Mouse (Mus musculus) monocyte, adult 2 months (primary cell): ENCODE data around the gene Pitpnm1.

ENCODE experiments used
- DNase-seq, 2 experiments: peaks; one replicate each; pipeline ENCODE4 v3.0.0; 2022; ENCODE audit warnings: low spot score in 2 of 2, low read depth in 1 of 2

Gene Pitpnm1

GRCm38 (mm10) chr19:4094774-4095303 is 5.0 kb upstream of the Pitpnm1 start:
- no peak for DNase-seq

GRCm38 (mm10) chr19:4095802-4096201 is 4.0 kb upstream of the Pitpnm1 start:
- DNase-seq = no peak

- peak; percentile 99 for DNase-seq
Measured at GRCm38 (mm10) chr19:4096642-4097440, 3.0 kb upstream of the Pitpnm1 start, which contains the start of gene Cdk2ap2. Gene Cdk2ap2 (plus strand): TSS chr19:4097182.

GRCm38 (mm10) chr19:4097441-4097825 is 2.4 kb upstream of the Pitpnm1 start:
- DNase-seq = peak in 1 of 2 experiments; percentile 78

GRCm38 (mm10) chr19:4098426-4098825 is 1.4 kb upstream of the Pitpnm1 start:
- peak in 1 of 2 experiments; percentile 25 for DNase-seq

DNA sequence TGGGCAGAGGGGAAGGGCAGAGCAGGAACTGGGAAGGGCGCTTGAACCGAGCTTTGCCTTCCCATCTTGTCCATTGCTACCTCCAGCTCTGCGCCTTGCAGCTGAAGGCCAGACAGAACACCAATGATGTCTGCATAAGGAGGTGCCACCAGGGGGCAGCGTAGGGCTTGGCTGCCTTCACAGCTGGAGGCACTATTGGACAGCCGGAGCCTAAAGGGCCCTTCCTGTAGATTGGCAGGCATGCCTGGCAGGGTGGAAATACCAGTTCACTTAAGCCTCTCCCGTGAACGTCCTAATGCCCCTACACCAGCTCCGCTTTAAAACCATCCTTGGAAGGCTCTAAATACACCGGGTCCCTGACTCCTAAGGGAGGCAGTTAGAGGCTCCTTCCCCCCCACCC is 742 bp upstream of the Pitpnm1 start:
- peak; percentile 79 to 88 for DNase-seq

DNA sequence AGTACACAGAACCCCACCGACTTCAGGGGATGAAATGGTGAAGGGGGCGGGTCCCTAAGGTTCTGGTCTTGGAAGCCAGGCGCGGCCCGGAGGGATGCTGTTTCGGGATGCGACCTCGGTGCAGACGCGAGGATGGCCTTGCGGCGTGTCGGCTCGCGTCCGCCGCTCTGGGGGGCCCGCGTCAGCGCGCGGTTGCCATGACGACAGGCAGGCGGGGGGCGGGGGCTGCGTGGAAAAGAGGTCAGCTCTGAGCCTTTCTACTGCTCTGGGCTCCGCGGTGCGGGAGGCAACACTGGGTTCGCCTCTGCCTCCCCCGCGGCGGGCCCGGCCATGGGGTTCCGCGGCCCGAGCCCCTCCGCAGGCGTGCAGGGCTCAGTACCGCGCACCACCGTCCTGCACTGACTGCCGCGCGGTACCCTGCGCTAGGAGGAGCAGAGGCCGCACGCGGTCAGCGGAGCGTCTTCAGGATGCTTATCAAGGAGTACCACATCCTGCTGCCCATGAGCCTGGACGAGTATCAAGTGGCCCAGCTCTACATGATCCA is 992 bp downstream of the Pitpnm1 start:
- no peak for DNase-seq

DNA sequence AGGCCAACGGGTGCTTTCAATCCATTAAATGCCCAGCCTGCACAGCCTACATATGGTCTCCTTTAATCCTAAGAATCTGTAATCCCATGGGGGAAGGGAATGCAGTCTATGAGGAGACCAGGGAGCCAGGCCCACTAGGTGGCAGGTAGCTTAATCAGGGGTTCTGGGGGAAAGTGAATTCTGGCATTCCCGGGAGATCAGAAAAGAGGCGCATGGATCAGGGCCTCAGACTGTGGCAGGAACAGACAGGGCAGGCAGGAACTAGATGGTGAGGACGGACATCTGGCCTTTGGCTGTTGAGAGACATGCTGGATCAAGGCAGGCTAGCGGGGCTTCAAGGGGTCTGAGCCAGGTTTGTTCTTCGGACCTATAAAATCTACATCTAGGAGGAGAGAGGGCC is 1.7 kb downstream of the Pitpnm1 start:
- no peak for DNase-seq

DNA sequence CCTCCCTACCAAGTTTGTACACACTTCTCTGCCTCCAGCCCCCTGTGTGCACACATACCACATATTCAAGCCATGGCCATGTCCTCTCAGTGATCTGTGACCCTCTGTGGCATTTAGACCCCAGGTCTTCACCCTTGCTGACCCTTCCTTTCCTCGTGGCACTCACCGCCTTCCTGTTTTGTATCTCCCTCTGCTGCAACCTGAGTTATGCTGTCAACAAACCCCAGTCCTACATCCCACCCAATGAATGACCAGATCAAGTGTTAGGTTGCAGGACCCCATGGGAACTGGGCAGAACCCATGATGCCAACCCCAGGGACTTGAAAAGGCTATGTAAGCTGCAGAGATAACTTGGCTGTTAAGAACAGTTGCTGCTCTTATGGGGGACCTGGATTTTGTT is 2.3 kb downstream of the Pitpnm1 start:
- no peak for DNase-seq

DNA sequence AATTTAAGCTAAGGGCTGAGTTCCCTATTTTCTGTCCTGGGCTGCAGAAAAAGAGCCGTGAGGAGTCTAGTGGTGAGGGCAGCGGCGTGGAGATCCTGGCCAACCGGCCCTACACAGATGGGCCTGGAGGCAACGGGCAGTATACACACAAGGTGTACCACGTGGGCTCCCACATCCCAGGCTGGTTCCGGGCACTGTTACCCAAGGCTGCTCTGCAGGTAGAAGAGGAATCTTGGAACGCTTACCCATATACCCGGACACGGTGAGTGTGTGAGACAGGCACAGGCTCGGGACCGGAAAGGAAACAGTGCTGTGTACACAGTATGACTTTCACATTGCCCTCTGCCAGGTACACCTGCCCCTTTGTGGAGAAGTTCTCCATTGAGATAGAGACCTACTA is 2.8 kb downstream of the Pitpnm1 start:
- DNase-seq = no peak

DNA sequence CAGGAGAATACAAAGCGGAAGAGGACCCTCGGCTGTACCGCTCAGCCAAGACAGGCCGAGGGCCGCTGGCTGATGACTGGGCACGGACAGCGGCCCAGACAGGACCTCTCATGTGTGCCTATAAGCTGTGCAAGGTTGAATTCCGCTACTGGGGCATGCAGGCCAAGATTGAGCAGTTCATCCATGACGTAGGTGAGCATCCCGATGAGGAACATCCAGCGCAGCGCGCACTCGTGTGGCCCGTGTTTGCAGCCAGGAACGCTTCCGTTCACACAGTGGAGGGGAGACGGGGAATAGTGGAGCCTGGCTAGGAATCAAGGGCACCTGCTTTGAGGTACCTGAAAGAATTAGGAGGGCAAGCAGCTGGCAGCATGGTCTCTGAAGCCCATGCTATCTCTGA is 3.5 kb downstream of the Pitpnm1 start:
- no peak for DNase-seq

- DNase-seq = no peak
Measured at GRCm38 (mm10) chr19:4103792-4104191, 4.0 kb downstream of the Pitpnm1 start.

GRCm38 (mm10) chr19:4104675-4105194 is 4.9 kb downstream of the Pitpnm1 start:
- no peak for DNase-seq

DNA sequence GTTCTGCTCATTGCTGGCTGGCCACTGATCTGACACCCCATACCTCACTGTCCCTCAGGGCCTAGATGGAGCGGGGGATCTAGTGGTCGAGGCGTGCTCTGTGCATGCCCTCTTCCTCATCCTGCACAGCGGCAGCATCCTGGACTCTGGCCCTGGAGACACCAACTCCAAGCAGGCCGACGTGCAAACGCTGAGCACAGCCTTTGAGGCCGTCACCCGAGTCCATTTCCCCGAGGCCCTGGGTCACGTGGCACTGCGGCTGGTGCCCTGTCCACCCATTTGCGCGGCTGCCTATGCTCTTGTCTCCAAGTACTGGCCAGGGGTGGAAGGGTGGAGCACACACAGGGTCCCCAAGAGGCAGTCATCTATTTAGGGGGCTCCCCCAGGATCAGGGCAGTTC is 6.9 kb downstream of the Pitpnm1 start:
- no peak for DNase-seq

DNA sequence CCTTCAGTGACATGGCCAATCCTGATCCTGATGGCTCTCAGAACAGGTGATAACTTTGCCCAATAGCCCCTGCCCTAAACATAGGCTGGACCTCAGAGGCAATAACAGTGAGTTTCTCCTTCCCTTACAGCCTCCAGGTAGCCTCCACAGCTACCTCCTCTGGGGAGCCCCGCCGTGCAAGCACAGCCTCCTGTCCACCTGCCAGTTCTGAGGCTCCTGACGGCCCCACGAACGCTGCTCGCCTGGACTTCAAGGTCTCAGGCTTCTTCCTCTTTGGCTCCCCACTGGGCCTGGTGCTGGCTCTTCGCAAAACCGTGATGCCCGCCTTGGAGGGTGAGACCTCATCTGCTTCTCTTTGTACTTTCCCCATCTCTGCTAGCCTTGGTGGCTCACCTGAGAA is 8.7 kb downstream of the Pitpnm1 start:
- DNase-seq = no peak

GRCm38 (mm10) chr19:4112063-4112960 is 12.5 kb downstream of the Pitpnm1 start:
- DNase-seq = peak in 1 of 2 experiments; percentile 47

- DNase-seq = peak in 1 of 2 experiments; percentile 61
Measured at GRCm38 (mm10) chr19:4113186-4113805, 13.5 kb downstream of the Pitpnm1 start.

DNA sequence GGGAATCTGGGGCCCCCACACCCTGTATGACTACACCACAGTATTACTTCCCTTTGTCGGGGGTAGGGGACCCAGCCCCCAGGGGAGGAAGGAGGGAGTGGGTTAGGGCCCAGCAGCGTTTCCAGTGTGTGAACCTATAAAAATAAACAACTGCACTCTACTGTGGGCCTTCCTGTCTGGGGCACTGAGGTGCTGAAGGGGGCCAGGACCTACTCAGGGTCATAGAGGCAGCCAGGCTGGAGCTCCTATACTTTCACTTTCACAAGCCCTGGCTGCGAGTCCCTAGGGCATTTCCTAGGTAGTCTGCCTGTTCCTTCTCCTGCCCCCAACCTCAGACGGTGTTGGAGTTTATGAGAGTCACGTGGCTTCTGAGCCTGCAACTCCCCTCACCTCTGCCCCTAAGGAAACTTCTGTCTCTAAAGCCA is 14.0 kb downstream of the Pitpnm1 start:
- peak in 1 of 2 experiments; percentile 64 for DNase-seq

GRCm38 (mm10) chr19:4114551-4114950 is 14.8 kb downstream of the Pitpnm1 start:
- no peak for DNase-seq

DNA sequence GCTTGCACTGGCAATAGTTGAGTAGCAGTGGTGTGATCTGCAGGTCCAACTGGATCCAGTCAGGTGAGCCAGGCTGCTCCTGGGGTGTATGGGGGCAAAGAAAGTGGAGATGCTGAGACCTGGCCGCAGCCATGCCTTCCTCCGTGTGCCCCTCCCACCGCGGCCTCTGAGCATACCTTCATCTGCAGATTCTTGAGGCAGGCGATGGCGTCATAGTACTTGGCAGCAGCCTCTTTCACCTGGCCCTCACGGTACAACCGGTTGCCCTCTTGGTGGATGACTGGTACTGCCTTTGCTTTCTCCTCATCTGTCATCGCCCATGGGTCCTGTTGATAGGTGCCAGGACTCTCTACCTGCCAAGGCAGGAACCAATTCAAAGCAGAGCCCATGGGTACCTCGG is 15.3 kb downstream of the Pitpnm1 start:
- no peak for DNase-seq

DNA sequence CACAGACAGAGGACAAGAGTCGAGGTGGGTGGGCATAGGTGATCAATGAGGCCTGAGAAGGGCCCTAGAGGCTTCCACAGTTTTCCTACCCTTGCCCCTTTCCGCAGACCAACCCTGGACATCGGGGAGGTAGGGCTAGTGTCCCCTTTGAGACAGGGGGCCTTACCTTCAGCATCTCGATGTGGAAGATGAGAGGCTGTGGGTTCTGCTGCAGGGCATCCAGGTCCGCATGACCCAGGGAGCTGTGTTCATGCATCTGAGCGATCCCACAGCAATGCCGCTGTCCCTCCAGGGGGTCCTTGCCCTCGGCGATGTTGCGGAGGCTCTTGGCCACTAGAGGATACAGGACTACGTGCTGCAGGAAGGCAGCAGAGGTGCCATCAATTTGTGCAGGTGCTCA is 16.0 kb downstream of the Pitpnm1 start:
- DNase-seq = no peak
